Comparison of ENCODE assay signal across 11 mouse cellular contexts in genomic region chr12:85531638-85532037, GRCm38 (mm10). TPM values are rescaled to one million over a fixed set of nuclear protein-coding genes. Genes with fewer than 3 reads are reported as not detected.
DNase-seq lines count a peak whose midpoint lies in the region; ATAC-seq and TF ChIP-seq lines count a peak whose summit lies in the region.
"Had no signal": no experiment of that assay in that cellular context is flagged by ENCODE, and none has a peak within 500 bp of the region (broad histone marks: within the 10 kb centered on the region; RNA-seq: fewer than 3 reads in every experiment).

No protein-coding gene starts in this region.

- H3K27me3 ChIP-seq in heart, embryonic 15.5 days, result no peaks in the 10 kb centered on the region
- no peaks in the 10 kb centered on the region for H3K27me3 ChIP-seq in lung, embryonic 15.5 days
- H3K27me3 ChIP-seq in intestine, postnatal 0 days (replicated peaks; ENCODE audit: control insufficient read depth, insufficient read depth, low read length), result no peaks in the 10 kb centered on the region
- no peaks in the 10 kb centered on the region for H3K27me3 ChIP-seq in hindbrain, embryonic 13.5 days
- H3K27me3 ChIP-seq: hindbrain, embryonic 15.5 days; neural tube, embryonic 13.5 days had no signal

- WGBS in heart, embryonic 15.5 days, result 78% methylated on average over 1 of the region's 1 CpGs
- WGBS in lung, embryonic 15.5 days, result 88% methylated on average over 1 of the region's 1 CpGs
- WGBS in intestine, postnatal 0 days, result 90% methylated on average over 1 of the region's 1 CpGs
- 94% methylated on average over 1 of the region's 1 CpGs for WGBS in hindbrain, embryonic 13.5 days

- H3K4me3 ChIP-seq in heart, embryonic 15.5 days, result no peak overlapping the region
- H3K4me3 ChIP-seq in lung, embryonic 15.5 days, result no peak overlapping the region
- no peak overlapping the region for H3K4me3 ChIP-seq in intestine, postnatal 0 days (ENCODE audit: low read depth, low read length)
- H3K4me3 ChIP-seq in hindbrain, embryonic 13.5 days, result no peak overlapping the region
- H3K4me3 ChIP-seq: hindbrain, embryonic 15.5 days; neural tube, embryonic 13.5 days had no signal

- peaks cover 21% of the 10 kb centered on the region for H3K4me1 ChIP-seq in heart, embryonic 15.5 days (replicated peaks)
- H3K4me1 ChIP-seq in lung, embryonic 15.5 days, result peaks cover 24% of the 10 kb centered on the region
- no peaks in the 10 kb centered on the region; the same call in 1 of the 2 replicates for H3K4me1 ChIP-seq in intestine, postnatal 0 days (replicated peaks; ENCODE audit: control insufficient read depth, insufficient read depth, low read length)
- no peaks in the 10 kb centered on the region for H3K4me1 ChIP-seq in hindbrain, embryonic 13.5 days (replicated peaks)
- H3K4me1 ChIP-seq: hindbrain, embryonic 15.5 days; neural tube, embryonic 13.5 days had no signal

- H3K4me2 ChIP-seq in heart, embryonic 15.5 days, result no peak overlapping the region
- no peak overlapping the region for H3K4me2 ChIP-seq in lung, embryonic 15.5 days
- no peak overlapping the region for H3K4me2 ChIP-seq in intestine, postnatal 0 days (replicated peaks; ENCODE audit: low read depth)
- no peak overlapping the region for H3K4me2 ChIP-seq in hindbrain, embryonic 13.5 days
- H3K4me2 ChIP-seq: hindbrain, embryonic 15.5 days; neural tube, embryonic 13.5 days had no signal

- DNase-seq in heart, adult 8-10 months (ENCODE audit: low spot score), result no peak
- no peak for DNase-seq in lung, postnatal 25 days (ENCODE audit: low spot score)
- peak; percentile 48 for DNase-seq in thymus, postnatal 4 days
- no peak for DNase-seq in frontal cortex, postnatal 10 days (ENCODE audit: low spot score in 2 of 2)
- DNase-seq: right cerebral cortex, postnatal 25 days had no signal

- peak; percentile 51 for TF ChIP-seq CTCF in intestine, postnatal 0 days (IDR thresholded peaks at IDR 0.05; ENCODE audit: low read depth)

- ATAC-seq in heart, embryonic 15.5 days (replicated peaks; ENCODE audit: insufficient number of reproducible peaks, insufficient read depth, low FRiP score, low read depth), result no peak
- ATAC-seq in lung, embryonic 15.5 days (ENCODE audit: borderline replicate concordance, extremely low read depth, low FRiP score, low TSS enrichment), result no peak
- no peak for ATAC-seq in intestine, postnatal 0 days
- no peak for ATAC-seq in hindbrain, embryonic 13.5 days (ENCODE audit: low FRiP score)

- H3K9ac ChIP-seq in heart, embryonic 15.5 days, result no peak overlapping the region
- no peak overlapping the region for H3K9ac ChIP-seq in lung, embryonic 15.5 days
- no peak overlapping the region for H3K9ac ChIP-seq in intestine, postnatal 0 days (ENCODE audit: low read depth, low read length)
- H3K9ac ChIP-seq in hindbrain, embryonic 13.5 days, result no peak overlapping the region
- H3K9ac ChIP-seq: hindbrain, embryonic 15.5 days; neural tube, embryonic 13.5 days had no signal

- no peaks in the 10 kb centered on the region for H3K36me3 ChIP-seq in heart, embryonic 15.5 days
- no peaks in the 10 kb centered on the region for H3K36me3 ChIP-seq in lung, embryonic 15.5 days
- H3K36me3 ChIP-seq in intestine, postnatal 0 days (ENCODE audit: control insufficient read depth, insufficient read depth), result no peaks in the 10 kb centered on the region
- no peaks in the 10 kb centered on the region for H3K36me3 ChIP-seq in hindbrain, embryonic 13.5 days
- H3K36me3 ChIP-seq: hindbrain, embryonic 15.5 days; neural tube, embryonic 13.5 days had no signal

- 0 out of 2 replicates have a peak overlapping the region, but pooled peaks have one; percentile 77 for H3K27ac ChIP-seq in heart, embryonic 15.5 days
- peak overlapping the region; percentile 89 for H3K27ac ChIP-seq in lung, embryonic 15.5 days
- H3K27ac ChIP-seq in intestine, postnatal 0 days (ENCODE audit: low read depth, low read length), result peak overlapping the region; percentile 64; the same call in 1 of the 2 replicates
- H3K27ac ChIP-seq in hindbrain, embryonic 13.5 days, result no peak overlapping the region
- H3K27ac ChIP-seq: hindbrain, embryonic 15.5 days; neural tube, embryonic 13.5 days had no signal

- no peaks in the 10 kb centered on the region for H3K9me3 ChIP-seq in heart, embryonic 15.5 days (replicated peaks)
- no peaks in the 10 kb centered on the region for H3K9me3 ChIP-seq in lung, embryonic 15.5 days
- no peaks in the 10 kb centered on the region for H3K9me3 ChIP-seq in intestine, postnatal 0 days (ENCODE audit: control insufficient read depth)
- no peaks in the 10 kb centered on the region for H3K9me3 ChIP-seq in hindbrain, embryonic 13.5 days
- H3K9me3 ChIP-seq: hindbrain, embryonic 15.5 days; neural tube, embryonic 13.5 days had no signal

RNA-seq across cellular contexts. Expression of gene Fos, which starts 57.9 kb away (rescaled TPM):
- polyA plus RNA-seq in heart, embryonic 15.5 days (2015; fragmentation: Nextera tagmentation; extraction: Ambion mirVana), result 5.4 and 5.9 TPM in 2 replicates
- 10 to 100 TPM in 2 of 4 experiments, 1 to 10 TPM in 2; 2.4 to 26.4 (median 15.7) TPM for total RNA-seq in heart, adult 8-10 months (2022)
- 5.5 and 5.7 TPM in 2 replicates for polyA plus RNA-seq in lung, embryonic 15.5 days (2015; fragmentation: Nextera tagmentation; extraction: Ambion mirVana)
- 22.4 and 27.1 TPM in 2 replicates for polyA plus RNA-seq in intestine, postnatal 0 days (2015; fragmentation: Nextera tagmentation; extraction: Ambion mirVana)
- polyA plus RNA-seq in hindbrain, embryonic 13.5 days (2015; fragmentation: Nextera tagmentation; extraction: Ambion mirVana), result 1.9 and 2.5 TPM in 2 replicates
